Mouse (Mus musculus) ES-Bruce4 (cell line): Measurements from ENCODE around the gene Rfc5.

Source experiments
- CTCF ChIP-seq: IDR thresholded peaks from one replicate; pipeline ENCODE4 v1.8.1; 2011; ENCODE audit warnings: low read depth, low read length
- EP300 ChIP-seq: IDR thresholded peaks from 2 replicates; pipeline ENCODE4 v1.6.1; 2011; ENCODE audit warnings: low read depth, low read length; ENCODE audit not compliant: insufficient read depth
- POLR2A ChIP-seq: IDR thresholded peaks from one replicate; pipeline ENCODE4 v1.8.1; 2011; ENCODE audit warnings: low read length; ENCODE audit not compliant: insufficient read depth

- TF ChIP-seq POLR2A = no peak
- no peak for TF ChIP-seq CTCF
- TF ChIP-seq EP300 = no peak
These were observed 48.8 kb downstream of the Rfc5 start for GRCm38 (mm10) chr5:117340081-117340480.
